Mouse (Mus musculus) kidney, postnatal 10 days (tissue): ENCODE results near the gene Map1s.

ENCODE experiments used
- DNase-seq: peaks from one replicate; pipeline ENCODE4 v3.0.0; 2021; ENCODE audit warnings: mixed read lengths

The Map1s gene

DNA sequence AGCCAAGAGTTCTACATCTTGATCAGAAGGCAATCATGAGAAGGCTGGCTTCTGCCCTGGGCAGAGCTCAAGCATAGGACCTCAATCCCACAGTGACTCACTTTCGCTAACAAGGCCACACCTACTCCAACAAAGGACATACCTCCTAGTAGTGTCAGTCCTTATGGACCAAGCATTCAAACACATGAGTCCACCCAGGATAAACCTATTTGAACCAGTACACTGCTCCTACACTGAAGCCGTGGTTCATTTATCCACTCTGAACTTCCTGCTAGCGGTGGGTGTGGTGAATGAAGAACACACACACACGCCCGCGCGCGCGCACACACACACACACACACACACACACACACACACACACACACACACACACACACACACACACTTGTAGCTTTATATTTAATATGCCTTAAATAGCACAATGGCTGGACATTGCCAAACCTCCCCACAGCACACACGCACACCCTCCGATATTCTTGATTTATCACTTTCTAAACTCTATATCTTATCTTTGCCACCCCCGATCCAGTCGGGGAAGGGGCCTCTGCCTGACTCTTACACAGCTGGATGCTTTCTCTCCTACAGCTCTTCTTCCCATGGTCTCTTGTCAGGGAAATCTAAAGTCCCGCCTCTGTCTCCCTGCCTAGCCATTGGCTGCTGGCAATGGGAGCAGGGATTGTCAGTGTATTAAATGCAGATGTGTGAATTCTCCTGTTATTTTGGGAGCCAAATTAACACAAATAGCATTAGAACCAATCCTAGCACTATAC lies 55.2 kb downstream of the Map1s start:
- DNase-seq, result no peak

DNA sequence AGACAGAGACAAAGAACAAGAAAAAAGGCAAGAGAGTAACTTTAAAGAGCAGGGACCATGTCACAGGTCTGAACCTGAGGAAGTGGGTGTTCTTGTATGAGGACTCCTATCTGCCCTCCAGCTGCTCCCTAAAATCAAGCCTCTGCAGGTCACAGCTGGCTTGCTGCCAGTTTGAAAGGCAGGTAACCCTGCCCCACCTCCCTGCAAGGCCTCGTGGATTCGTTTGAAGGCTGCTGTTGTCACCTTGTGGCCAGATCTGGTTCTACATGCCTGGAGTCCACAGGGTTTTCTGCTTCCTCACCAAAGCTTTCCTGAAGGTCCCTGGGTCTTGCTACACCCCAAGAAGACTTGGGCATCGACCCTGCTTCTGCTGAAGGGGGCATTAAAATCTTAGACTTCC lies 58.4 kb downstream of the Map1s start:
- peak; percentile 73 for DNase-seq

DNA sequence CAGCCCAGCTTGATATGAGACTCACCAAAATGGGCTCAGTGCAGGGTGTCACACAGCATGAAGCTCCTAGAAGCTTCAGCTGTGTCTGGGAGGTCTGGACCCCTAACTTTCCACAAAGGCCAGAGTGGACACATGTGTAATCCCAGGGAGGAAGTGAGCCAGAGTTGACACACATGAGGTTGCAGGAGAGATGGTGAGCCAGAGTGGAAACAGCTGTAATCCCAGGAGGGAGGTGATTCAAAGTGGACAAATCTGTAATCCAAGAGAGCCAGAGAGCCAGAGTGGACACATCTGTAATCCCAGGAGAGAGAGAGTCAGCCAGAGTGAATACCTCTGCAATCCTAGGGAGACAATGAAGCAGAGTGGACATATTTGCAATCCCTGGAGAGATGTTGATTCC lies 59.1 kb downstream of the Map1s start:
- no peak for DNase-seq
